Mouse (Mus musculus): ENCODE results near the gene Nox1.

The Nox1 gene

GRCm38 (mm10) chrX:134128549-134128948 lies 93.2 kb downstream of the Nox1 start:
- no peak for DNase-seq (ENCODE audit: low spot score in 2 of 2)

GRCm38 (mm10) chrX:134116417-134116816 lies 105.3 kb downstream of the Nox1 start:
- DNase-seq (ENCODE audit: low spot score in 2 of 2): no peak

GRCm38 (mm10) chrX:134111767-134112166 lies 110.0 kb downstream of the Nox1 start:
- DNase-seq (ENCODE audit: low spot score in 2 of 2): no peak

- no peak for DNase-seq (ENCODE audit: low spot score in 2 of 2)
Observed at GRCm38 (mm10) chrX:134102641-134103040, 119.1 kb downstream of the Nox1 start.

GRCm38 (mm10) chrX:134085453-134085852 lies 136.3 kb downstream of the Nox1 start:
- DNase-seq (ENCODE audit: low spot score in 2 of 2): no peak

GRCm38 (mm10) chrX:134059764-134060163 lies 162.0 kb downstream of the Nox1 start:
- DNase-seq (ENCODE audit: low spot score in 2 of 2): peak in 1 of 2 experiments; percentile 14

- DNase-seq (ENCODE audit: low spot score in 2 of 2): peak; percentile 89 to 94
Observed at GRCm38 (mm10) chrX:134058987-134059712, 162.6 kb downstream of the Nox1 start, which contains the start of gene Cstf2. Gene Cstf2, plus strand, starts transcription at chrX:134059187.

- no peak for DNase-seq (ENCODE audit: low spot score in 2 of 2)
Observed at GRCm38 (mm10) chrX:134058040-134058875, 163.5 kb downstream of the Nox1 start.

- no peak for DNase-seq (ENCODE audit: low spot score in 2 of 2)
Observed at GRCm38 (mm10) chrX:134056897-134057296, 164.9 kb downstream of the Nox1 start.

- no peak for DNase-seq (ENCODE audit: low spot score in 2 of 2)
Observed at GRCm38 (mm10) chrX:134048994-134049393, 172.8 kb downstream of the Nox1 start.

Measured in spleen, postnatal 10 days (tissue).